Mouse (Mus musculus) kidney, adult 2 months (tissue): ENCODE measurements around the gene Napb. TPM values are rescaled to one million over a fixed set of nuclear protein-coding genes. Genes with fewer than 3 reads are reported as not detected.
A peak's percentile ranks its signal among the peaks of the same experiment; 100 is the strongest.

Experiments used
- DNase-seq: peaks from one replicate; pipeline ENCODE4 v3.0.0; 2021
- H3K27ac ChIP-seq: fragments of 200-500 bp; 2 replicates; pipeline ENCODE4 v1.5.1; 2012; ENCODE audit warnings: low read depth, low read length, control low read depth, inconsistent platforms; ENCODE audit not compliant: insufficient read depth
- H3K27me3 ChIP-seq: fragments of 200-500 bp; replicated peaks from 2 replicates; pipeline ENCODE4 v1.6.1; 2012; ENCODE audit warnings: mild to moderate bottlenecking, moderate library complexity, low read length, inconsistent platforms; ENCODE audit not compliant: control insufficient read depth, insufficient read depth
- H3K36me3 ChIP-seq: fragments of 200-500 bp; 2 replicates; pipeline ENCODE4 v1.6.1; 2012; ENCODE audit warnings: mild to moderate bottlenecking, moderate library complexity, low read length, inconsistent platforms; ENCODE audit not compliant: control insufficient read depth, insufficient read depth
- H3K4me1 ChIP-seq: fragments of 200-500 bp; 2 replicates; pipeline ENCODE4 v1.6.1; 2011; ENCODE audit warnings: low read length; ENCODE audit not compliant: control insufficient read depth, insufficient read depth
- H3K4me3 ChIP-seq: fragments of 200-500 bp; 2 replicates; pipeline ENCODE4 v1.5.1; 2011; ENCODE audit warnings: mild to moderate bottlenecking, low read depth, low read length, control low read depth; ENCODE audit not compliant: insufficient read depth
- CTCF ChIP-seq: fragments of 200-500 bp; conservative IDR thresholded peaks from 2 replicates; pipeline ENCODE4 v1.5.1; 2011; ENCODE audit warnings: low read depth, mild to moderate bottlenecking, control low read depth, low read length, moderate library complexity, mixed read lengths; ENCODE audit not compliant: insufficient read depth, insufficient read length
- POLR2A ChIP-seq: fragments of 200-500 bp; IDR thresholded peaks from one replicate; pipeline ENCODE4 v1.6.1; 2011; ENCODE audit warnings: low read depth, low read length, control low read depth
- WGBS: fragments of 180-500 bp; shearing (Covaris S2); methylation state at CpG from one replicate; pipeline ENCODE4 v1.1.7; 2018; 5-methylcytosine and 5-hydroxymethylcytosine counted together
- polyA plus RNA-seq: library from polyadenylated mRNA; depleted of rRNA; stranded (reverse); fragments of >200 nt; gene quantifications from 2 replicates; pipeline ENCODE4 v1.2.3, GENCODE M21; 2012; rRNA removed

Gene Napb
- polyA plus RNA-seq, 1 experiment: 1.5 TPM

DNA sequence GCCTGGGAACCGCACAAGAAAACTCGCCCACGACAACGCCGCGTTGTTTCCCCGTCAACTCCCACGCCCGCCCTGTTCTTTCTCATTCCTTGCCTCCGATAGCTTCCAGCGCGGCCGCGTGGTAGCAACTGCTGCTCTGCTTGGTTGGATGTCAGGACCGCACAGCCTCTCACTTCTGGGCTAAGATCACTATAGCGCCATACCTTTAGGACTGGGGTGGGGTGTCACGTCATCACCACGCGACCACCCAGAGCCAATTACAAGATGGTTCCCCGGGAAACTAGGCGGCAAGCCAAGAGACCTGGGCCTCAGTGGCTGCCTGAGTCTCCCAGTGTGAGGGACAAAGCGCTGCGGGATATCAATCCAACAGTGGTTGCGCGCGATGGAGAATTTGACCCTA, 54.5 kb downstream of the Napb start:
- Histone ChIP-seq H3K27me3 (no peaks in the 10 kb centered on the region), H3K4me1 (peaks cover 16% of the 10 kb centered on the region), H3K27ac (no peak overlapping the region), H3K36me3 (no peaks in the 10 kb centered on the region), H3K4me3 (peak overlapping the region; percentile 38)
- DNase-seq: peak; percentile 52
- WGBS: 35% methylated on average over 26 of the region's 26 CpGs
- TF ChIP-seq POLR2A (no peak), CTCF (no peak)

DNA sequence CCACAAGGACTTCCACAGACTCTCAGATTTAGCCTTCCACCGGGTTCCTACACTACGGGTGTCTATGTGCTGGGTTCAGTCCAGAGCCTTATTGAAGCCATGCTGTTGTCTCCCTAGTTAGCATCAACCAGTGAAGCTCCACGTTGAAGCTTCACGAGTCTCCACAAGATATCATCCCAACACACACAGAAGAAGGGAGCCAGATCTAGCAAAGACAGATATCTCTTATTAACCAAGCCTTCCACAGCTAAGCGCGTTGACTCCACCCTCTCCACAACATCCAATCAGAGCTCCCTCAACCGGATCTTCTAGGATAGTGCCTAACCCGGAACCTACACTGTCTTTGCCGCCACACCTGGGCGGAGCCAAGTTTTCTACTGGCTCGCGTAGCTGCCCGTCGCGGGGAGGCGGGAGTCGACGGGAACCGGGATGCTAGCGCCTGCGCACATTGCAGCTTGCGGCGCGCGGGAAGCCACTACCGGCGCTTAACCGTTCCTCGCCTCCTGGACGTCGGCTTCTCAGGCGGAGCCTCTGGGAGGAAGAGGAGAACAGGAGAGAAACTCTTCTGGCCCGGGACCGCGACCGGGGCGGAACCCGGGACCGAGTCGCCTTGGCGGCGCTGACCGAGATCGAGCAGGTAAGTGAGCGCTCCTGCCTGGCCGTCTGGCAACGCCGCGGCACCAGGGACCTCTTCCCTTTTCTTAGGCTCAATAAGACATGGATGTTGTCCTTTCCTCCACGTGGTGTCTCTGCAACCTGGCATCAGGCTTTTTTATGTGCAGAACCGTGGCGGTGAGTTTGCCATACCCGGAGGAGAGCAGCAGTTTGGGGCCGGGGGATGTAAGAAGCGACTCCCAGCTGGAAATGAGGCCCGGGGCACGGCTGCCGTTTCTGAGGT, 59.8 kb downstream of the Napb start, which contains the start of gene Nxt1:
Nxt1 (plus strand) TSS at position 403 of the 898 bp plus-strand sequence.
- under 1% methylated on average over 58 of the region's 58 CpGs for WGBS
- peak within 1 kb of the TSS; percentile 83 for H3K4me3 ChIP-seq
- H3K36me3 ChIP-seq: no peaks in the 10 kb centered on the region
- TF ChIP-seq CTCF (no peak), POLR2A (peak; percentile 50)
- peaks cover 11% of the 10 kb centered on the region for H3K4me1 ChIP-seq
- DNase-seq: peak; percentile 100
- no peaks in the 10 kb centered on the region for H3K27me3 ChIP-seq
- H3K27ac ChIP-seq: peak within 1 kb of the TSS; percentile 72; the same call in 1 of the 2 replicates

DNA sequence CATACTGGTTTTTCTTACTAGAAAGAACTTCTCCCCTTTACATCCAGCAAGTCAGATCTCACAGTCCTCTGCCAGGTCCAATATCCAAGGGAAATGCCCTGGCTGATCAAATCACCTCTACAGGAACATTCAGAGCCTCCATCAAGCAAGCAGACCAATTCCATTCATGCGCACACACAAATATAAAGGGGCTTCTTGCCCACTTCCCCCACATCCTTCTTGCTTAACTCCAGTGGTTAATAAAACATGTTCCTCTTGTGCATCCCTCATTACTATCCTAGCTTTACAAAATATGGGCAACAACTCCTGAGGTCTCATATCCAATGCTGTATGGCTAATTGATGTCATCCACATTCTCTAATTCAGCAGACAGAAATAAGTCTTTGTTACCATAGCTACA, 68.8 kb downstream of the Napb start:
- DNase-seq: no peak
- Histone ChIP-seq H3K4me1 (no peaks in the 10 kb centered on the region), H3K27me3 (no peaks in the 10 kb centered on the region), H3K27ac (no peak overlapping the region), H3K4me3 (no peak overlapping the region), H3K36me3 (no peaks in the 10 kb centered on the region)
- 94% methylated on average over 1 of the region's 1 CpGs for WGBS
- no peak for TF ChIP-seq POLR2A
- no peak for TF ChIP-seq CTCF

DNA sequence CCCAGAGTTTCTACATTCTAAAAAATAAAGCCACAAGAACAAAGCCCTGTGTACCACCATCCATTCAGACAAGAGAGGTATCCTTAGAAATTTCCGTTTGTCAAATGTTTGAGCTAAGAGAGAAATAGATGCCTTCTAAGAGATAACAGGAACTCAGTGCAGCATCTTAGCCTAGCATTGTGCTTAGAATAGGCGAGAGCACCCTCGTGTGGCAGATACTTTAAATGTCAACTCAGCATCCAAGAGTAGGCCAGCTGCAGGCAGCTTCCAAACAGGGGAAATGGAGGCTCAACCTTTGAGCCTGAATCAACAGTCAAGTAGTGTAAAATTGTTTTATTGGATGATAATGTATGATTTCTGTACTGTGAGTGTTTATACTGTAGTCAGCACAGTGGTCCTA, 77.3 kb downstream of the Napb start:
- H3K27me3 ChIP-seq: no peaks in the 10 kb centered on the region
- H3K4me1 ChIP-seq: no peaks in the 10 kb centered on the region
- DNase-seq: peak; percentile 71
- 4% methylated on average over 3 of the region's 3 CpGs for WGBS
- TF ChIP-seq POLR2A (no peak), CTCF (peak; percentile 75)
- no peak overlapping the region for H3K4me3 ChIP-seq
- no peak overlapping the region for H3K27ac ChIP-seq
- no peaks in the 10 kb centered on the region for H3K36me3 ChIP-seq

DNA sequence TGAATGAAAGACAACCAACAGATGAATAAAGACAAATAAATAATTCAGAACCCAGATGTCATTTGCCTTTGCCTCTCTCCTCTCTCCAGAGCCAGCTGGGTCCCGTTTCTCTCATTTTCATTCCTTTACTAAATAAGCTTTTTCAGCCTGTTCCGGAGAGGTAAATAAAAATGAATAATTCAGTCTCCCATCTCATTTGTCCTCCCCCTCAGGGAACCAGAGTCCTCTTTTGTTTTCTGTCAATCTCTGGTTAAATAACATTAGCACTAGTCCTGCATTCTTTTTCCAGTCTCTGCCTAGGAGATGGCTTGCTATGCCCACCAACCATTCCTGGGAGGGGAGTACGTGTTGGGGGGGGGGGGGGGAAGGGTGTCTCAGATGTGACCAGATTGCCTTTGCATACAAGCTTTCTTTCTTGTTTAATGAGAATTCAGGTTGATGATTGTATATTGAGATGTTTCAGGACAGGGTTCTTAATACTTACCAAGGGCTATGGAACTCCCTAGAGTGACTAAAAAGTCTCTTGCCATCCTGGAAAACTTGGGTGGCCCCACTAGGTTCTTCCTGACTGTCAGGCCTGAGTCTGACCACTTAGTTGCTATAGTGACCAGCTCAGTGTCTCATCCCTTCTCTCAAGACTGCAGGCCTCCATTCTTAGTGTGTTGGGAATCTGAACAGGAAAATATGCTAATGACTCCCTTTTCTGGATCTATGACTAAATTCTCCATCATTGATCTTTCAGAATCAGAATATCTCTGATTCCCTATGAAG, 81.5 kb downstream of the Napb start:
- Histone ChIP-seq H3K27me3 (no peaks in the 10 kb centered on the region), H3K4me1 (no peaks in the 10 kb centered on the region), H3K27ac (no peak overlapping the region), H3K4me3 (no peak overlapping the region), H3K36me3 (no peaks in the 10 kb centered on the region)
- TF ChIP-seq CTCF (no peak), POLR2A (no peak)
- no peak for DNase-seq
- WGBS: 44% methylated on average over 3 of the region's 3 CpGs

DNA sequence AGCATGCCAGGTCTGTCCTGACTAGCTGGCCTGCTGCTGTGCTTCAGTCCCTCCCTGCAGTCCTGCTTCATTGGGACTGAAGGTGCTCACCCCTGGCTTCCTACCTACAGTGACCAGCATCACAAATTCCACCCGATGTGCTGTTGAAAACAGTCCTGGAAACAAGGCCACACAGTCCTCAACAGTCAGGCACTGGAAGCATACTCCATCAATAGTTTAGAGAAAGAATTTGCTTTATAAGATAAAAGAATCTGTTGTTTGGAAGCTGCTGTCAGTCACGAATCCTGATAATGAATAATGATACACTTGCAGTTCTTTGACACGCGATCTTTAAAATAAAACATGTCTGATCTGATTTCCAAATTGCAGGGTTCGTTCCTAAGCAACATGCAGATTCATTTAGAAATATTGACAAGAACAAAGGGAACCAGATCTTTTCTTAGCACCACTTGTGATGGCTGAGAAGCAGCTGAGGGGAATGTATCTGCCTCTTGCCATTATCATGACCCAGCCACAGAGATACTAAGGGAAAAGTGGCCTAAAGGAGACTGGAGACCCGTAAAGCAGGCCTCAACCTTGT, 87.8 kb downstream of the Napb start:
- TF ChIP-seq POLR2A: no peak
- TF ChIP-seq CTCF: no peak
- no peak for DNase-seq
- Histone ChIP-seq H3K4me3 (no peak overlapping the region), H3K27ac (no peak overlapping the region), H3K36me3 (no peaks in the 10 kb centered on the region), H3K4me1 (no peaks in the 10 kb centered on the region), H3K27me3 (no peaks in the 10 kb centered on the region)
- WGBS: 88% methylated on average over 6 of the region's 6 CpGs

Other genes starting within 250 kb of the Napb start
- gene Nxt1, start 59.9 kb downstream of the Napb start, polyA plus RNA-seq: 17.7 and 18.8 TPM in 2 replicates
- gene Gzf1, start 51.4 kb downstream of the Napb start, polyA plus RNA-seq: 10.1 and 12.0 TPM in 2 replicates
- gene Cstl1, start 17.9 kb upstream of the Napb start, polyA plus RNA-seq: not detected in 2 replicates
- gene Cst11, start 39.0 kb upstream of the Napb start, polyA plus RNA-seq: not detected in 2 replicates
- not detected in 2 replicates for gene 8030411F24Rik, start 49.5 kb upstream of the Napb start, polyA plus RNA-seq
- 0.17 TPM in 1 of 2 replicates, not detected in the other for gene Cst12, start 56.9 kb upstream of the Napb start, polyA plus RNA-seq
- 0.11 TPM in 1 of 2 replicates, not detected in the other for gene Cst8, start 66.3 kb upstream of the Napb start, polyA plus RNA-seq
- gene Cst13, start 87.6 kb upstream of the Napb start, polyA plus RNA-seq: not detected in 2 replicates
- not detected in 2 replicates for gene Cst9, start 102.7 kb upstream of the Napb start, polyA plus RNA-seq
- gene 9230104L09Rik, start 132.6 kb upstream of the Napb start, polyA plus RNA-seq: not detected in 2 replicates
- gene Cst3, start 143.2 kb upstream of the Napb start, polyA plus RNA-seq: 968 and 1,101 TPM in 2 replicates